Mouse (Mus musculus): ENCODE measurements at regions not wholly inside any gene's neighbourhood (a gene's known extent, or its start where the extent isn't known, plus 50 kb on each side); places are given as distances from the start of the nearest gene placed in this dataset.

- DNase-seq (ENCODE audit: low spot score), result no peak
- Histone ChIP-seq H3K27me3 (ENCODE audit: insufficient read depth, low read length) (no peaks in the 10 kb centered on the region), H3K4me3 (ENCODE audit: low read depth, low read length) (no peak overlapping the region), H3K4me1 (ENCODE audit: insufficient read depth, low read depth, low read length) (no peaks in the 10 kb centered on the region), H3K36me3 (replicated peaks) (no peaks in the 10 kb centered on the region), H3K9me3 (replicated peaks) (no peaks in the 10 kb centered on the region)
- TF ChIP-seq CTCF (IDR thresholded peaks at IDR 0.05; ENCODE audit: low read depth, low read length) (no peak), TAL1 (conservative IDR thresholded peaks at IDR 0.05; ENCODE audit: low read depth, low read length) (no peak), POLR2AphosphoS5 (IDR thresholded peaks at IDR 0.05; ENCODE audit: insufficient replicate concordance, low read depth, low read length) (no peak), GATA1 (IDR thresholded peaks at IDR 0.05; ENCODE audit: borderline replicate concordance, low read length) (no peak), GATA2 (IDR thresholded peaks at IDR 0.05; ENCODE audit: borderline replicate concordance, low read depth, low read length) (no peak)
- ATAC-seq (ENCODE audit: extremely low read depth, insufficient number of reproducible peaks, low FRiP score, poor library complexity, severe bottlenecking), result no peak
Observed at GRCm38 (mm10) chr19:28205691-28206090, 194.7 kb upstream of the Rfx3 start.

GRCm38 (mm10) chr19:28203719-28204118, 192.8 kb upstream of the Rfx3 start:
- Histone ChIP-seq H3K27me3 (ENCODE audit: insufficient read depth, low read length) (no peaks in the 10 kb centered on the region; the same call in 1 of the 2 replicates), H3K9me3 (replicated peaks) (no peaks in the 10 kb centered on the region), H3K4me3 (ENCODE audit: low read depth, low read length) (no peak overlapping the region), H3K4me1 (ENCODE audit: insufficient read depth, low read depth, low read length) (no peaks in the 10 kb centered on the region), H3K36me3 (replicated peaks) (no peaks in the 10 kb centered on the region)
- DNase-seq (ENCODE audit: low spot score) (no peak), ATAC-seq (ENCODE audit: extremely low read depth, insufficient number of reproducible peaks, low FRiP score, poor library complexity, severe bottlenecking) (no peak)
- TF ChIP-seq POLR2AphosphoS5 (IDR thresholded peaks at IDR 0.05; ENCODE audit: insufficient replicate concordance, low read depth, low read length), result no peak
- no peak for TF ChIP-seq GATA1 (IDR thresholded peaks at IDR 0.05; ENCODE audit: borderline replicate concordance, low read length)
- TF ChIP-seq CTCF (IDR thresholded peaks at IDR 0.05; ENCODE audit: low read depth, low read length), result no peak
- no peak for TF ChIP-seq GATA2 (IDR thresholded peaks at IDR 0.05; ENCODE audit: borderline replicate concordance, low read depth, low read length)
- TF ChIP-seq TAL1 (conservative IDR thresholded peaks at IDR 0.05; ENCODE audit: low read depth, low read length), result no peak

DNA sequence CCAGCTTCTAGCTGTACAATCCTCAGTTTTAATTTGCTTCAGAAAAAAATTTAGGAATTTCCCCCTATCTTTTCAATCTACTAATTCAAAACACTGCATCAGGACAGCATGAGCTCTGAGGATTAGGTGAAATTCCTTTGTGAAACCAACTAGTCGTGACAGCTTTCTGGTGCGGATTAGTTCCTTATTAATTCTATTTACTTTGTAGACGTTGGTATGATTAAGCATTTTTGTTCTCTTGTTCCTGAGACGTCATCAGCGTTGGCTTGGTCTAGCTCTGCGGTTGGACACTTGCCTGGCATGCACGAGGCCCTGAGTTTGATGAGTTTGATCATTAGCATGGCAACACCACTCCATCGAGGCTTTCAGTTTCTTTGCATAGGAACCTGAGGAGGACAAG, 188.4 kb upstream of the Rfx3 start:
- no peak for TF ChIP-seq GATA2 (IDR thresholded peaks at IDR 0.05; ENCODE audit: borderline replicate concordance, low read depth, low read length)
- TF ChIP-seq POLR2AphosphoS5 (IDR thresholded peaks at IDR 0.05; ENCODE audit: insufficient replicate concordance, low read depth, low read length), result no peak
- TF ChIP-seq CTCF (IDR thresholded peaks at IDR 0.05; ENCODE audit: low read depth, low read length), result no peak
- TF ChIP-seq TAL1 (conservative IDR thresholded peaks at IDR 0.05; ENCODE audit: low read depth, low read length), result no peak
- no peak for TF ChIP-seq GATA1 (IDR thresholded peaks at IDR 0.05; ENCODE audit: borderline replicate concordance, low read length)
- Histone ChIP-seq H3K4me3 (ENCODE audit: low read depth, low read length) (no peak overlapping the region), H3K36me3 (replicated peaks) (no peaks in the 10 kb centered on the region), H3K9me3 (replicated peaks) (no peaks in the 10 kb centered on the region), H3K27me3 (ENCODE audit: insufficient read depth, low read length) (no peaks in the 10 kb centered on the region; the same call in 1 of the 2 replicates), H3K4me1 (ENCODE audit: insufficient read depth, low read depth, low read length) (no peaks in the 10 kb centered on the region)
- DNase-seq (ENCODE audit: low spot score), result no peak
- ATAC-seq (ENCODE audit: extremely low read depth, insufficient number of reproducible peaks, low FRiP score, poor library complexity, severe bottlenecking), result no peak; the same call in 1 of the 2 replicates

DNA sequence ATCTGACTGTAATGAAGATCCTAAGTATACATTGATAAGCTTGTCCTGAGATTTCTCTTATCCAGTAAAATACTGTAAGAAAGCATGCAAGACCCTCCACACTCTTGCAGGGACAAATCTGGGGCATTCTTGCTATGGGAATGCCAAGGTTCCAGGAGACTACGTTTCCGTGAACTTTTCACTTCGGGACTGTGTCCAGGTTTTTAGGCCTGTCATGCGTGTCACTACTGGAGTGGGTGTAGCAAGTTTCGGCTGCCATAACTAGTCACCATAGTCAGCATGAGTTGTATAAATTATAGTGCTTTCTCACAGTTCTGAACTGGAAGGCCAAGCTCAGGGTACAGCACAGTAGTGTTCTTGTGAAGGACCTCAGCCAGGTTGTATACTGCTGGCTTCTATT, 185.9 kb upstream of the Rfx3 start:
- Histone ChIP-seq H3K36me3 (replicated peaks) (no peaks in the 10 kb centered on the region), H3K27me3 (ENCODE audit: insufficient read depth, low read length) (no peaks in the 10 kb centered on the region; the same call in 1 of the 2 replicates), H3K9me3 (replicated peaks) (no peaks in the 10 kb centered on the region), H3K4me1 (ENCODE audit: insufficient read depth, low read depth, low read length) (no peaks in the 10 kb centered on the region), H3K4me3 (ENCODE audit: low read depth, low read length) (no peak overlapping the region)
- DNase-seq (ENCODE audit: low spot score) (no peak), ATAC-seq (ENCODE audit: extremely low read depth, insufficient number of reproducible peaks, low FRiP score, poor library complexity, severe bottlenecking) (no peak)
- TF ChIP-seq POLR2AphosphoS5 (IDR thresholded peaks at IDR 0.05; ENCODE audit: insufficient replicate concordance, low read depth, low read length) (no peak), GATA1 (IDR thresholded peaks at IDR 0.05; ENCODE audit: borderline replicate concordance, low read length) (no peak), TAL1 (conservative IDR thresholded peaks at IDR 0.05; ENCODE audit: low read depth, low read length) (no peak), CTCF (IDR thresholded peaks at IDR 0.05; ENCODE audit: low read depth, low read length) (no peak), GATA2 (IDR thresholded peaks at IDR 0.05; ENCODE audit: borderline replicate concordance, low read depth, low read length) (no peak)

DNA sequence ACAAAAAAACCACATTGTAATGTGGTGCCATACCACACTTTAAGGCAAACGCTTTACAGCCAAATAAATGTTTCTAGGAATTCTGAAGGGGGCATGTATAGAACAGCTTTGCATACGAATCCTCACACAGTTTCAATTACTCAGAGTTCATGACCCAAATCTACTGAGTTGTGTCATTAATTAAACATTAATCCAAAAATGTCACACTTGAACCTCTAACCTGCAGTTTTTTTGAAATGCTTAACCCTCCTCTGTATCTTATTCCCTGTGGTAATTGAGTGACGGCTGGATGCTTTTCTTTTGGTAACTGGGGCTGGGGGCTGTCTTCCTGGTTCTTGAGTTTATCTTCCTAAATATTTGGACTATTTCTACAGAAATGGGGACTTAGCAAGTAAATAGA, 181.3 kb upstream of the Rfx3 start:
- no peaks in the 10 kb centered on the region for H3K9me3 ChIP-seq (replicated peaks)
- H3K27me3 ChIP-seq (ENCODE audit: insufficient read depth, low read length), result no peaks in the 10 kb centered on the region; the same call in 1 of the 2 replicates
- no peak for TF ChIP-seq GATA2 (IDR thresholded peaks at IDR 0.05; ENCODE audit: borderline replicate concordance, low read depth, low read length)
- TF ChIP-seq CTCF (IDR thresholded peaks at IDR 0.05; ENCODE audit: low read depth, low read length), result no peak
- no peak for TF ChIP-seq GATA1 (IDR thresholded peaks at IDR 0.05; ENCODE audit: borderline replicate concordance, low read length)
- H3K4me3 ChIP-seq (ENCODE audit: low read depth, low read length), result no peak overlapping the region
- ATAC-seq (ENCODE audit: extremely low read depth, insufficient number of reproducible peaks, low FRiP score, poor library complexity, severe bottlenecking) (no peak), DNase-seq (ENCODE audit: low spot score) (no peak)
- no peaks in the 10 kb centered on the region for H3K36me3 ChIP-seq (replicated peaks)
- H3K4me1 ChIP-seq (ENCODE audit: insufficient read depth, low read depth, low read length), result no peaks in the 10 kb centered on the region

DNA sequence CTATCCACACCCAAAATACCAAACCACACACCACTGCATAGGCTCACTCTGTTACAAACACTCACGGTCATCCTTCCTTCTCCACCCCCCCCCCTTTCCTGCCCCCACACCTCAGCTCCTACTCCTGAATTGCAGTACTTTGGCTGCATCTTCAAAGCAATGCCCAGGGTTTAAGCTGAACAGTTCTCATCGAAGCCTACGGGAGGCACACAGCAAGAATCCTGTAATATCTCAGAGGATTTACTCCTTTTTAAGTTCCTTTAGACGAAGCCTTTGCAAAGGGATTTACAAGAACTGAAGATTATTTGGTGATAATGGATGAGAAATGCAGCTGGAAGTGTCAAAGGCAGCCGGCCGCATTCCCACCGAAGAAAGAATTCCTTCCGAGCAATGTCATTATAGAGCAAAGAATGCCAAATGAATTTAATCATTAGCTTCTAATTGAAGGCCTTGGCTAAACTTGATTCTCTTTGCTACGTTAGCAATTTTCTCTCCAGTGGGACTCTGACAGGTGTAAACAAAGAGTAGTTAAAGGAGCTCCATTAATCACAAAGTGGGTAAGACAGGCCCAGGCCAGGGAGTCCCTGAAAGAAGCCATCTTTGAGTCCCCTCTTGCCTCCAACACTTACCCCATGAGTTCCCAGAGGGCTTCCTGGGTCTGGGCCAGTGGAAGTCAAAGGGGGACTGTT, 180.6 kb upstream of the Rfx3 start:
- no peaks in the 10 kb centered on the region; the same call in 1 of the 2 replicates for H3K27me3 ChIP-seq (ENCODE audit: insufficient read depth, low read length)
- H3K4me3 ChIP-seq (ENCODE audit: low read depth, low read length), result no peak overlapping the region
- no peak for TF ChIP-seq GATA2 (IDR thresholded peaks at IDR 0.05; ENCODE audit: borderline replicate concordance, low read depth, low read length)
- TF ChIP-seq GATA1 (IDR thresholded peaks at IDR 0.05; ENCODE audit: borderline replicate concordance, low read length), result no peak
- TF ChIP-seq POLR2AphosphoS5 (IDR thresholded peaks at IDR 0.05; ENCODE audit: insufficient replicate concordance, low read depth, low read length), result no peak
- TF ChIP-seq TAL1 (conservative IDR thresholded peaks at IDR 0.05; ENCODE audit: low read depth, low read length), result no peak
- no peak for TF ChIP-seq CTCF (IDR thresholded peaks at IDR 0.05; ENCODE audit: low read depth, low read length)
- H3K36me3 ChIP-seq (replicated peaks), result no peaks in the 10 kb centered on the region
- no peak for DNase-seq (ENCODE audit: low spot score)
- ATAC-seq (ENCODE audit: extremely low read depth, insufficient number of reproducible peaks, low FRiP score, poor library complexity, severe bottlenecking), result no peak
- H3K9me3 ChIP-seq (replicated peaks), result no peaks in the 10 kb centered on the region
- H3K4me1 ChIP-seq (ENCODE audit: insufficient read depth, low read depth, low read length), result no peaks in the 10 kb centered on the region

Measured in G1E (cell line).